Mouse (Mus musculus) stomach, embryonic 14.5 days (tissue): Measurements from ENCODE around the gene Pla2g10. TPM values are rescaled to one million over a fixed set of nuclear protein-coding genes. Genes with fewer than 3 reads are reported as not detected.
"Not testable (repeated sequence)": the region's sequence is repeated elsewhere in the genome, so short reads cannot be mapped to it uniquely, and the experiment has no call there.

Source experiments
- ATAC-seq: fragments of 200-750 bp; cut with Nextera tagmentation; 2 replicates; pipeline ENCODE4 v1.8.0; 2017; ENCODE audit warnings: low read depth, moderate TSS enrichment; ENCODE audit not compliant: insufficient number of reproducible peaks, insufficient read depth, low FRiP score
- H3K27ac ChIP-seq: fragments of 300-500 bp; sonication (generic); 2 replicates; pipeline ENCODE4 v1.5.1; 2014; ENCODE audit warnings: mild to moderate bottlenecking, low read length, moderate library complexity, mixed read lengths
- H3K27me3 ChIP-seq: fragments of 300-500 bp; sonication (generic); 2 replicates; pipeline ENCODE4 v1.6.1; 2014; ENCODE audit warnings: low read length, control low read depth, mixed read lengths; ENCODE audit not compliant: control insufficient read depth, insufficient read depth
- H3K36me3 ChIP-seq: fragments of 300-500 bp; sonication (generic); 2 replicates; pipeline ENCODE4 v1.6.1; 2014; ENCODE audit warnings: mild to moderate bottlenecking, control low read depth, low read length, moderate library complexity, mixed read lengths; ENCODE audit not compliant: control insufficient read depth, insufficient read depth
- H3K4me1 ChIP-seq: fragments of 300-500 bp; sonication (generic); 2 replicates; pipeline ENCODE4 v1.6.1; 2014; ENCODE audit warnings: low read length, control low read depth, mixed read lengths; ENCODE audit not compliant: control insufficient read depth, insufficient read depth
- H3K4me2 ChIP-seq: fragments of 300-500 bp; sonication (generic); replicated peaks from 2 replicates; pipeline ENCODE4 v1.6.1; 2014; ENCODE audit warnings: low read depth, low read length, control low read depth
- H3K4me3 ChIP-seq: fragments of 300-500 bp; sonication (generic); 2 replicates; pipeline ENCODE4 v1.5.1; 2014; ENCODE audit warnings: low read depth, low read length, control low read depth
- H3K9ac ChIP-seq: fragments of 300-500 bp; sonication (generic); replicated peaks from 2 replicates; pipeline ENCODE4 v1.6.1; 2014; ENCODE audit warnings: low read depth, mild to moderate bottlenecking, control low read depth, low read length, moderate library complexity, mixed read lengths
- H3K9me3 ChIP-seq: fragments of 300-500 bp; sonication (generic); 2 replicates; pipeline ENCODE4 v1.6.1; 2016; ENCODE audit warnings: low read depth, low read length, control low read depth; ENCODE audit not compliant: control insufficient read depth
- whole genome bisulfite sequencing: fragments of 180-500 bp; shearing (Covaris S2); extraction: QIAGEN DNeasy Blood & Tissue Kit; methylation state at CpG from one replicate; pipeline ENCODE4 v1.1.7; 2014; 5-methylcytosine and 5-hydroxymethylcytosine counted together
- polyA plus RNA-seq: library from polyadenylated mRNA; unstranded; fragments of >200 nt; fragmentation: Nextera tagmentation; extraction: Ambion mirVana; gene quantifications from 2 replicates; pipeline ENCODE4 v1.2.1, GENCODE M21; 2014

The Pla2g10 gene
- polyA plus RNA-seq, 1 experiment from 2014 or later = 20.7 TPM

DNA sequence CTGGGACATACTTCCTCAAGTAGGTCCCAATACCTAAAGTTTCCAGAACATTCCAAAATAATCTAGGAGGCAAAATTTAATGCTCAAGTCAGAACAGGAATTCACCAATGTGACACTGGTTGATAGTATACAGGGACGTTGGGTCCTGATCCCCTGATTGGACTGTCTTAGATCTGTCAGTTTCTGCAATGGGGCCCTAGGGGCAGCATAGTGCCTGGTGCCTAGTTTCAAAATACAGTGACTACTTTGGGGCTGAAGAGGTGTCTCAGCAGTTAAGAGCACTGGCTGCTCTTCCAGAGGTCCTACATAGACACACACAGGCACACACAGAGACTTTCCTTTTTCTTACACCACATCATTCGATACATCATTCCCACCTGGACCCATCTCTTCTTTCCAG lies 10.1 kb upstream of the Pla2g10 start:
- ATAC-seq = no peak
- 70% methylated on average over 2 of the region's 2 CpGs for WGBS
- H3K36me3 ChIP-seq = no peaks in the 10 kb centered on the region
- H3K27me3 ChIP-seq = no peaks in the 10 kb centered on the region
- H3K9me3 ChIP-seq = no peaks in the 10 kb centered on the region
- no peak overlapping the region for H3K27ac ChIP-seq
- H3K4me3 ChIP-seq = no peak overlapping the region
- H3K9ac ChIP-seq = no peak overlapping the region
- H3K4me1 ChIP-seq = no peaks in the 10 kb centered on the region
- no peak overlapping the region for H3K4me2 ChIP-seq

DNA sequence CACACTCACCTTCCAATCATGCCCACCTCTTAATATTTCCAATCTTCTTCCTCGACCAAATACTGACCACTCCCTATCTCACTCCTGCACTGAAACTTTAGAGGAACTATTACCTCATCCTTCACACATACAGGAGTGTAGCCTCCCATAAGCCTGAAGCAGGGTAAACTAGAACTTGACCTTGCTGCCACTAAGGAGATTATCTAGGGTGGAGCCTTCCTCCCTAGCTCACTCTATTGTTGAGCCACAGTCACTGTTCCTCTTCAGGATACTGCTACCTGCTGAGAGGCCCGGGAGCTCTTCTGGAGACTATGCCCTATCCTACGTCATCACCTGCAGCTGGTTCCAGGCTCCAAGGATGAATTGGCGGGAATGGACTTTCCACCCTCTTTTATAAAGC lies 8.3 kb upstream of the Pla2g10 start:
- 72% methylated on average over 4 of the region's 4 CpGs for WGBS
- not testable (repeated sequence) for H3K9me3 ChIP-seq, ATAC-seq, H3K9ac ChIP-seq, H3K36me3 ChIP-seq, H3K27me3 ChIP-seq, H3K4me1 ChIP-seq, H3K4me3 ChIP-seq, H3K27ac ChIP-seq, H3K4me2 ChIP-seq

DNA sequence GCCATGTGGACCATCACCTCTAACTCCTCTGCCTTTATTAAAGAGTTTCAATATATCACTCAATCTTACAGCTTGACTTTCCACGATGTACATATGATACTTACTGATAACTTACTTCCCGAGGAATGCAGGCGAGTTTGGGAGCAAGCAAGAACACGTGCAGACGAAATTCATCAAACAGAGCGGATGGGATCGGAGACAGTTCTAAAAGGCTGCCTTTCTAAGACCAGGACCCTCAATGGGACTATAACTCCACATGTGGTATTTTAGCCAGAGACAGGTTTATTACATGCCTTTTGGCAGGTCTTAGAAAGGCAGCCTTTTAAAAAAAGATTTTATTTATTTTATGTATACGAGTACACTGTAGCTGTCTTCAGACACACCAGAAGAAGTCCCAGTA lies 5.2 kb upstream of the Pla2g10 start:
- Histone ChIP-seq H3K4me2 (no peak overlapping the region), H3K36me3 (no peaks in the 10 kb centered on the region), H3K9me3 (no peaks in the 10 kb centered on the region), H3K27me3 (no peaks in the 10 kb centered on the region), H3K4me3 (no peak overlapping the region), H3K9ac (no peak overlapping the region), H3K27ac (no peak overlapping the region), H3K4me1 (no peaks in the 10 kb centered on the region)
- no peak for ATAC-seq
- 62% methylated on average over 8 of the region's 8 CpGs for WGBS

GRCm38 (mm10) chr16:13733518-13734137 lies 2.8 kb upstream of the Pla2g10 start:
- H3K9ac ChIP-seq = no peak overlapping the region
- no peak overlapping the region for H3K27ac ChIP-seq
- no peaks in the 10 kb centered on the region for H3K36me3 ChIP-seq
- H3K4me2 ChIP-seq = no peak overlapping the region
- H3K27me3 ChIP-seq = no peaks in the 10 kb centered on the region
- no peak for ATAC-seq
- H3K4me3 ChIP-seq = no peak overlapping the region
- peaks cover 5% of the 10 kb centered on the region; the same call in 1 of the 2 replicates for H3K4me1 ChIP-seq
- WGBS = 24% methylated on average over 9 of the region's 9 CpGs
- no peaks in the 10 kb centered on the region for H3K9me3 ChIP-seq

DNA sequence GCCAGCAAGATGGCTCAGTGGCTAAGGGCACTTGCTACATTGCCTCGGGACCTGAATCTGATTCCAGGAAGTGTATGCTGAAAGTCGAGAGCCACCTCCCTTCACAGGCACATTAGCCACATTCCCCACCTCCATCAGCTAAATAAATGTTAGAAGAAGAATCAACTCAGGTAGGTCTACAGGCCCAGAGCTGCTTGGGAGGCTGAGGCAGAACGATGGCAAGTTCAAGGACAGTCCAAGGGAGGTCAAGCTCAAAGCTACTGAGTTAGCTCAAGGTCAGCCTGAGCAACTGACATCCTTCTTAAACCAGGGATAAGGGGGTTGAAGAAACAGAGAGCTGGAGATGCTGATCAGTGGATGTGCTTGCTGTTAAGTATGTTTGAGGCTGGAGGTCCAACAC lies 2.0 kb upstream of the Pla2g10 start:
- Histone ChIP-seq H3K36me3 (no peaks in the 10 kb centered on the region), H3K27me3 (no peaks in the 10 kb centered on the region), H3K4me2 (no peak overlapping the region), H3K9me3 (no peaks in the 10 kb centered on the region), H3K9ac (no peak overlapping the region), H3K4me3 (no peak overlapping the region), H3K4me1 (peaks cover 5% of the 10 kb centered on the region; the same call in 1 of the 2 replicates), H3K27ac (no peak overlapping the region)
- WGBS = 74% methylated on average over 3 of the region's 3 CpGs
- no peak for ATAC-seq

DNA sequence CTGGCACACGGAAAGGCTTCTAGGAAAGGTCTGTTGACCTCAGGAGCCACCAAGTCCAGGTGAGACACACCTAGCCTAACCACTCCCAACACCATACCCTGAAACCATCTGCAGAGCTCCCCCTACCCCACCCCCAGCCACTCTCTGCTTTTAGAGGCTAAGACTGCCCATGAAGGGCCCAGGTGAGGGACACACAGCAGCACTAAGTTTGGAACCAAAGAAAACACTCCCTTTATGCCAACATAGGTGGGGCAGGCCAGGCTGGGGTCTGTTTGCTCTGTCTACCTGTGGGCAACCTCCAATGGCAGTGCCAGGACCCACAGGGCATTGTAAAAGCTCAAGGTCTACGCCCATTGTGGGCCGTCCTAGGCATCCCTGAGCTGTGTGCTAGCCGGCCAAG lies 1.4 kb downstream of the Pla2g10 start:
- H3K9ac ChIP-seq = no peak overlapping the region
- H3K9me3 ChIP-seq = no peaks in the 10 kb centered on the region
- H3K4me3 ChIP-seq = no peak overlapping the region
- ATAC-seq = peak; percentile 90
- H3K4me1 ChIP-seq = peaks cover 5% of the 10 kb centered on the region; the same call in 1 of the 2 replicates
- no peak overlapping the region for H3K4me2 ChIP-seq
- WGBS = 73% methylated on average over 4 of the region's 4 CpGs
- H3K27me3 ChIP-seq = no peaks in the 10 kb centered on the region
- no peaks in the 10 kb centered on the region for H3K36me3 ChIP-seq
- no peak overlapping the region for H3K27ac ChIP-seq

DNA sequence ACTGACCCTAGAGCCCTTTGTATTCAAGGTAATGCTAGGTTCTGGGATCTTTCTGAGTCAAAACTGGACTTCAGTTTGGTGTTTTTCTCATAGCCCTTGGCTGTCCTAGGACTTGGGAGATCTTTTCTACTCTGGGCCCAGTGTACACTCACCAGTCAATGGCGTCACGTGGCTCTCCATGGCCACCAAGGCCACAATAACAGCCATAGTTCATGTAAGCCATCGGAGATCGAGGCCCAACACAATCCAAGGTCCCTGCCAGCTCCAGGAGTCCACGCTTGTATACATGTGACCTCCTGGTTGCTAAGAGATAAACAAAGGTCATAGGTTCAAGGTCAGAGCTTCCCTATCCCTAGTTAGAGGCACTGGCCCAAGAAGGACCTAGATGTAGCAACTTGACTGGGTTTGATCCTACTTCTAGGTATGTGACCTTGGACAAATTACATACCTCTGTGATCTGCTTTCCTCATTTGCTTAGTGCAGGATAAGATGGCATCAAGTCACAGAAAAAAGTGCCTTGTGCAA lies 2.9 kb downstream of the Pla2g10 start:
- no peaks in the 10 kb centered on the region for H3K27me3 ChIP-seq
- H3K36me3 ChIP-seq = no peaks in the 10 kb centered on the region
- peaks cover 5% of the 10 kb centered on the region; the same call in 1 of the 2 replicates for H3K4me1 ChIP-seq
- ATAC-seq = no peak
- no peak overlapping the region for H3K9ac ChIP-seq
- no peak overlapping the region for H3K4me3 ChIP-seq
- no peaks in the 10 kb centered on the region for H3K9me3 ChIP-seq
- WGBS = 77% methylated on average over 5 of the region's 5 CpGs
- no peak overlapping the region for H3K27ac ChIP-seq
- no peak overlapping the region for H3K4me2 ChIP-seq

- Histone ChIP-seq H3K4me2 (no peak overlapping the region), H3K4me1 (no peaks in the 10 kb centered on the region), H3K36me3 (no peaks in the 10 kb centered on the region), H3K4me3 (no peak overlapping the region), H3K9ac (no peak overlapping the region), H3K9me3 (no peaks in the 10 kb centered on the region), H3K27ac (no peak overlapping the region), H3K27me3 (no peaks in the 10 kb centered on the region)
- no peak for ATAC-seq
- WGBS = 46% methylated on average over 10 of the region's 10 CpGs
These were observed 7.8 kb downstream of the Pla2g10 start for GRCm38 (mm10) chr16:13722937-13723336.
